ENCODE assay signal across 9 mouse cellular contexts in genomic region chr16:31754172-31755025, GRCm38 (mm10).
DNase-seq lines count a peak whose midpoint lies in the region; ATAC-seq and TF ChIP-seq lines count a peak whose summit lies in the region.
"Had no signal": no experiment of that assay in that cellular context is flagged by ENCODE, and none has a peak within 500 bp of the region (broad histone marks: within the 10 kb centered on the region; RNA-seq: fewer than 3 reads in every experiment).

No protein-coding gene starts in this region.

- H3K4me2 ChIP-seq in midbrain, embryonic 11.5 days = no peak overlapping the region
- H3K4me2 ChIP-seq: lung, embryonic 14.5 days had no signal

- no peaks in the 10 kb centered on the region for H3K9me3 ChIP-seq in midbrain, embryonic 11.5 days (ENCODE audit: control insufficient read depth, low read length)
- H3K9me3 ChIP-seq in midbrain, embryonic 10.5 days (replicated peaks) = no peaks in the 10 kb centered on the region

- intact Hi-C loops in left cerebral cortex, postnatal 4 days (cut with DNase I) = no loop called here

- H3K9ac ChIP-seq in midbrain, embryonic 11.5 days (ENCODE audit: low read length) = no peak overlapping the region
- H3K9ac ChIP-seq: lung, embryonic 14.5 days had no signal

- peaks cover 4% of the 10 kb centered on the region; the same call in 1 of the 2 replicates for H3K4me1 ChIP-seq in midbrain, embryonic 11.5 days (ENCODE audit: control insufficient read depth, insufficient read depth, low read length)
- peaks cover 13% of the 10 kb centered on the region for H3K4me1 ChIP-seq in midbrain, embryonic 10.5 days
- H3K4me1 ChIP-seq in small intestine, adult 2 months (ENCODE audit: control insufficient read depth, insufficient read depth, insufficient read length, low read length) = no peaks in the 10 kb centered on the region

- peak; percentile 75 for DNase-seq in midbrain, embryonic 11.5 days (ENCODE audit: low spot score, missing footprints)
- no peak for DNase-seq in midbrain, embryonic 10.5 days (ENCODE audit: low spot score)
- DNase-seq in left cerebral cortex, postnatal 4 days = peak; percentile 24
- DNase-seq in thymus, postnatal 14 days = no peak
- DNase-seq in spleen, postnatal 14 days (ENCODE audit: low spot score in 2 of 2) = no peak
- no peak for DNase-seq in adrenal gland, adult 8-10 months
- DNase-seq: lung, embryonic 14.5 days had no signal

- TF ChIP-seq CTCF in small intestine, adult 2 months (IDR thresholded peaks at IDR 0.05; ENCODE audit: extremely low read depth, insufficient read length, insufficient replicate concordance, low read depth, low read length) = no peak

- no peaks in the 10 kb centered on the region for H3K27me3 ChIP-seq in midbrain, embryonic 11.5 days (ENCODE audit: control insufficient read depth, insufficient read depth, low read length)
- no peaks in the 10 kb centered on the region for H3K27me3 ChIP-seq in midbrain, embryonic 10.5 days (ENCODE audit: low read depth, poor library complexity, severe bottlenecking)
- no peaks in the 10 kb centered on the region for H3K27me3 ChIP-seq in small intestine, adult 2 months (ENCODE audit: control insufficient read depth, insufficient read depth, low read length)

- no peak for TF ChIP-seq POLR2A in small intestine, adult 2 months (IDR thresholded peaks at IDR 0.05; ENCODE audit: low read depth, low read length)

- no peaks in the 10 kb centered on the region for H3K36me3 ChIP-seq in midbrain, embryonic 11.5 days (ENCODE audit: control insufficient read depth, insufficient read depth, low read length)
- H3K36me3 ChIP-seq in midbrain, embryonic 10.5 days = no peaks in the 10 kb centered on the region
- H3K36me3 ChIP-seq in small intestine, adult 2 months (ENCODE audit: control insufficient read depth, insufficient read depth, low read length) = peaks cover 2% of the 10 kb centered on the region

- H3K27ac ChIP-seq in midbrain, embryonic 11.5 days (ENCODE audit: low read depth, low read length) = no peak overlapping the region
- no peak overlapping the region for H3K27ac ChIP-seq in midbrain, embryonic 10.5 days (replicated peaks)
- no peak overlapping the region for H3K27ac ChIP-seq in small intestine, adult 2 months (ENCODE audit: insufficient read depth, low read depth, low read length)

- WGBS in midbrain, embryonic 11.5 days = 82% methylated on average over 19 of the region's 19 CpGs
- WGBS in midbrain, embryonic 10.5 days = 83% methylated on average over 19 of the region's 19 CpGs
- 71% methylated on average over 19 of the region's 19 CpGs for WGBS in small intestine, adult 2 months

- no peak for ATAC-seq in midbrain, embryonic 11.5 days (ENCODE audit: low FRiP score)
- ATAC-seq in frontal cortex, adult (ENCODE audit: low TSS enrichment) = peak; percentile 81

- H3K4me3 ChIP-seq in midbrain, embryonic 11.5 days (ENCODE audit: low read depth, low read length) = no peak overlapping the region
- H3K4me3 ChIP-seq in midbrain, embryonic 10.5 days = no peak overlapping the region
- H3K4me3 ChIP-seq in small intestine, adult 2 months (ENCODE audit: low read depth, low read length) = peak overlapping the region; percentile 3; the same call in 1 of the 2 replicates

Comparison
In these comparisons a context has a peak if more than half of its experiments do, and no peak if none do; other contexts are left out.
1. DNase-seq: peak in midbrain, embryonic 11.5 days (single experiment) and left cerebral cortex, postnatal 4 days (single experiment); none in midbrain, embryonic 10.5 days (single experiment), thymus, postnatal 14 days (single experiment), spleen, postnatal 14 days (0 of 2) and adrenal gland, adult 8-10 months (single experiment).